Mouse (Mus musculus): ENCODE results near the gene Crmp1.

DNA sequence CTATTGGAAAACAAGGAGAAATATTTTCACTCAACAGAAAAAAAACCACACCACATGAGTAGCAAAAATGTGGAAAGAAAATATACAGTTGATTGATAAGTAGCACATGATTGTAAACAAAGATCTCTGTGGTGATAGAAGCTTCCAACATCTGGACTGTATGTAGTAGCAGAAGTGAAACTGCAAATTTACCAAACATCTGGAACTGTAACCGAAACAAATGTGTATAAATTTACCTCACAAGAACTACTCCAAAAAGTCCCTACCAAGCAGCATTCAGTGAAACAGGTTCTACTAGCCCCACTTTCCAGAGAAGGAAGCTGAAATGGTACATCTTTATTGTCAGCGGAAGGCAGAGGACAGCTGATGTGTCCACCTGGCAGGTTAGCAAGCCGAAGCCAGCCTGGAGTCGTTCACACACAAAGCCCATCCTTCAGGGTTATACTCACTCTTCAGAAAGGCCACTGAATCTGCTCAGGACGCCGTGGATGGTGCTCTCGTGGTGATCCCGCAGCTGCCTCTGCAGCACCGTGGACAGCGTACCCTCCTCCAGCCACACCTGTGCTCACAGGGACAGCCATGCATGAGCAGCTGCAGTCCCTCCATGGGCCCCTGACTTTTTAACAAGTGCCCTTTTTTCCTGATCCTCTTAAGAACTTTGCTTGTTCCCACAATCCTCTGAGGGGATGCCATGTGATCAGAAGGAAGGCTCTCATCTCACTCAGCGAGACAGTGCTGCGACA, 71.4 kb downstream of the Crmp1 start:
- TF ChIP-seq CTCF (IDR thresholded peaks at IDR 0.05; ENCODE audit: extremely low read depth, insufficient read depth, low read length), result no peak
- TF ChIP-seq POLR2A (IDR thresholded peaks at IDR 0.05; ENCODE audit: extremely low read depth, insufficient read depth, low read length), result no peak
